Mouse (Mus musculus): ENCODE results near the gene Olfr222. TPM values are rescaled to one million over a fixed set of nuclear protein-coding genes. Genes with fewer than 3 reads are reported as not detected.

Gene Olfr222
- total and polyA plus RNA-seq, 2 experiments: not detected

DNA sequence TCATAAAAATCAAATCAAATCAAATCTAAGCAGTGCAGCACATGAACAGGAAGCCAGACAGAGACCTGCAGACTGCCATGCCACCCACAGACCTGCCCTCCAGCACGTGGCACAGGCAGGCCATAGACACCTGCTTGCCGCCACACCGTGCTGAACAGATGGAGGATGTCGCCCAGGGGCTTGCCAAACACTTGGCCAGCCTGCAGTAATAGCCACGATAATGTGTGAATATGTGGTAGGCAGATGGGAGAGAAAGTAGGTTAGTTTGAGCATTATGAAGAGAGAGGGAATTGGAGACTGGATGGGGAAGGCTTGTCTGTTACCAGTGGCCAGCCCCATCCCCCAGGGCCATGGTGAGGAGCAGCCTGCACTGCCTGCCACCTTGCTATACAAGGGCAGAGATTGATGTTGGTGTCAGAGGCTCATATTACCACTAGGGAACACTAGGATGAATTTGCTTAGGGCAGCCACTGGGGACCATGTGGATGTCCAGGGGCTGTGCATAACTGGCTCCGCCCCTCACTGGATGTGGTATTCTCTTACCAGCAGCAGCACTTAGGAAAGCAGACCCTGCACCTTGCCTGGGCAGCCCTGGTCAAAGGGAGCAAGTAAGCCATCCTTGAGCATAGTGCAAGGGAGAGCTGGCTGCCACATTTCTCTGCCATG, 45.0 kb downstream of the Olfr222 start:
- DNase-seq (ENCODE audit: extremely low read depth, low read depth, low spot score): no peak
- Histone ChIP-seq H3K9ac (ENCODE audit: low read depth, low read length) (no peak overlapping the region), H3K36me3 (ENCODE audit: control insufficient read depth, insufficient read depth, low read length) (no peaks in the 10 kb centered on the region), H3K4me1 (ENCODE audit: control insufficient read depth, insufficient read depth, low read length) (no peaks in the 10 kb centered on the region), H3K27me3 (ENCODE audit: control insufficient read depth, insufficient read depth, low read length) (no peaks in the 10 kb centered on the region), H3K79me2 (ENCODE audit: control insufficient read depth, insufficient read depth, low read length) (no peaks in the 10 kb centered on the region), H3K4me3 (ENCODE audit: insufficient read depth, low read depth, low read length) (no peak overlapping the region), H3K27ac (replicated peaks; ENCODE audit: insufficient read depth, low read depth, low read length) (no peak overlapping the region)
- TF ChIP-seq POLR2A (IDR thresholded peaks at IDR 0.05; ENCODE audit: extremely low read depth, insufficient read depth, low read length): no peak
- no peak for TF ChIP-seq CTCF (IDR thresholded peaks at IDR 0.05; ENCODE audit: low read depth, low read length)
- WGBS: 79% methylated on average over 6 of the region's 6 CpGs

DNA sequence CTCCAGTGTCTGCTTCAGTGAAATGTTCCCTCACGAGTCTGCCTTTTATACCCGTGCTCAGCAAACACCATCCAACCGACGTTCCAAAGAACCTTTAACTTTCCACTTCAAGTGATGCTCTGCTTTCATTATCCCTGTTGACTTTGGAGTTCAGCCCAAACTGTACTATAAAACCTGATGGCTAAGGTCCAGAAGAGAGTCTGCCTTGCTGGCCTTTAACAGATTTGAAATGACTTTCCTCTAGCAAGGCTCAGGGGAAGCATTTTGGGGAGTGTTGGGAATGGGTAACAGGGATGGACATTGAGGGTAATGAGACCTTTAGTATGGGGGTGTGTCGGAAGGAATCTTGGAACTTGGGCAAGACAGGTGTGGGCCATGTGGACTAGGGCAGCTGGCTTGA, 45.8 kb downstream of the Olfr222 start:
- H3K27ac ChIP-seq (replicated peaks; ENCODE audit: insufficient read depth, low read depth, low read length): no peak overlapping the region
- H3K4me1 ChIP-seq (ENCODE audit: control insufficient read depth, insufficient read depth, low read length): no peaks in the 10 kb centered on the region
- WGBS: 33% methylated on average over 5 of the region's 5 CpGs
- H3K4me3 ChIP-seq (ENCODE audit: insufficient read depth, low read depth, low read length): no peak overlapping the region
- no peak for TF ChIP-seq POLR2A (IDR thresholded peaks at IDR 0.05; ENCODE audit: extremely low read depth, insufficient read depth, low read length)
- no peaks in the 10 kb centered on the region for H3K36me3 ChIP-seq (ENCODE audit: control insufficient read depth, insufficient read depth, low read length)
- H3K79me2 ChIP-seq (ENCODE audit: control insufficient read depth, insufficient read depth, low read length): no peaks in the 10 kb centered on the region
- no peaks in the 10 kb centered on the region for H3K27me3 ChIP-seq (ENCODE audit: control insufficient read depth, insufficient read depth, low read length)
- DNase-seq (ENCODE audit: extremely low read depth, low read depth, low spot score): no peak
- no peak overlapping the region for H3K9ac ChIP-seq (ENCODE audit: low read depth, low read length)

DNA sequence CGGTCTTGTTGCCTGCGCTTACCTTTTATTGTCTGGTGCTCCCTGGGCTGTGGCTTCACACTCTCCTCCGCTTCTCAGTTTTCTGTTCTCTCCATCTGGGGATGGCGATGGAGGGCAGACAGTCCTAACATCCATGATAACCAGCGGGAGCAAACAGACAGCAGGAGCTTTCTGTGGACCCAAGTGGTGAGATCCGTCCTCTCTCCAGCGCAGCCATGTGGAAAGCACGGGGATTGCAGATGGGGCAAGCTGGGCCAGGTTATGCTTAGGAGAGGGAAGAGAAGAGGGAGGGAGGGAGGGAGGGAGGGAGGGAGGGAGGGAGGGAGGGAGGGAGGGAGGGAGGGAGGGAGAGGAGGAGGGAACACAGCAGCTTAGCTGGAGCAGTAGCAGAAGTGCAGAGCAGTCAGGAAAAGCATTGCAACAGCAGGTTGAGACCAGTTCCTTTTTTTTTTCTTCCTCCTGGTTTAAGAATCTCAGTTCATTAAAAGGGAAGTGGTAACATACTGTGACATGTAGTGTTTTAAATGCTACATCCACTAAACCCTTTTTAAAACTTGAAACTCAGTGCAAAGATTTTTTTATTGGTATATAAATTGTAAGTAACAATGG, 49.5 kb downstream of the Olfr222 start, which contains the start of gene Zkscan17:
Gene Zkscan17 (minus strand): TSS at position 280 of the 609 bp plus-strand sequence.
- H3K27ac ChIP-seq (replicated peaks; ENCODE audit: insufficient read depth, low read depth, low read length): no peak within 1 kb of the TSS
- peak; percentile 42 for DNase-seq (ENCODE audit: extremely low read depth, low read depth, low spot score)
- TF ChIP-seq CTCF (IDR thresholded peaks at IDR 0.05; ENCODE audit: low read depth, low read length): peak; percentile 47
- no peak for TF ChIP-seq POLR2A (IDR thresholded peaks at IDR 0.05; ENCODE audit: extremely low read depth, insufficient read depth, low read length)
- no peak within 1 kb of the TSS for H3K4me3 ChIP-seq (ENCODE audit: insufficient read depth, low read depth, low read length)
- no peak within 1 kb of the TSS for H3K9ac ChIP-seq (ENCODE audit: low read depth, low read length)
- H3K36me3 ChIP-seq (ENCODE audit: control insufficient read depth, insufficient read depth, low read length): no peaks in the 10 kb centered on the region
- no peaks in the 10 kb centered on the region for H3K4me1 ChIP-seq (ENCODE audit: control insufficient read depth, insufficient read depth, low read length)
- no peaks in the 10 kb centered on the region for H3K79me2 ChIP-seq (ENCODE audit: control insufficient read depth, insufficient read depth, low read length)
- 46% methylated on average over 8 of the region's 8 CpGs for WGBS
- no peaks in the 10 kb centered on the region for H3K27me3 ChIP-seq (ENCODE audit: control insufficient read depth, insufficient read depth, low read length)

DNA sequence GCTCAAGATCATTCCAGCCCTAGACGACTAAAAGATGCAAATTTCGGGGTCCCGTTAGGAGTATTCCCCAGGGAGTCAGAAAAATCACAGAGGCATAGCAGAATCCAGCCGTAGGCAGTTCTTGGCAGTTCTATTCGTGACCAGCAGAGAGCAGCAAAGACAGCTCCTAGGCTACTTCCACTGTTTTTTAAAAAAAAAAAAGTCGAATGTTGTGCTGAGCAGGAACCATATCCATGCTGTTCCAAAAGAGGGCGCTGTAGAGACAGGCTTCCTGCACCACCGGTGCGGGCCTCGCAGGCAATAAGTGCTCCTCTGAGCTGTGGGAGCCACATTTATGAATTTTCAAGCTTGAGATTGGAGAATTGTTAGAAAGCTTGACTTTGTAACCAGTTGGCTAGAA, 50.8 kb downstream of the Olfr222 start:
- peak; percentile 69 for DNase-seq (ENCODE audit: extremely low read depth, low read depth, low spot score)
- Histone ChIP-seq H3K27me3 (ENCODE audit: control insufficient read depth, insufficient read depth, low read length) (no peaks in the 10 kb centered on the region), H3K4me3 (ENCODE audit: insufficient read depth, low read depth, low read length) (no peak overlapping the region), H3K79me2 (ENCODE audit: control insufficient read depth, insufficient read depth, low read length) (no peaks in the 10 kb centered on the region), H3K36me3 (ENCODE audit: control insufficient read depth, insufficient read depth, low read length) (no peaks in the 10 kb centered on the region), H3K9ac (ENCODE audit: low read depth, low read length) (no peak overlapping the region), H3K27ac (replicated peaks; ENCODE audit: insufficient read depth, low read depth, low read length) (no peak overlapping the region), H3K4me1 (ENCODE audit: control insufficient read depth, insufficient read depth, low read length) (peaks cover 2% of the 10 kb centered on the region; the same call in 1 of the 2 replicates)
- peak; percentile 79 for TF ChIP-seq CTCF (IDR thresholded peaks at IDR 0.05; ENCODE audit: low read depth, low read length)
- TF ChIP-seq POLR2A (IDR thresholded peaks at IDR 0.05; ENCODE audit: extremely low read depth, insufficient read depth, low read length): no peak
- WGBS: 4% methylated on average over 10 of the region's 10 CpGs

DNA sequence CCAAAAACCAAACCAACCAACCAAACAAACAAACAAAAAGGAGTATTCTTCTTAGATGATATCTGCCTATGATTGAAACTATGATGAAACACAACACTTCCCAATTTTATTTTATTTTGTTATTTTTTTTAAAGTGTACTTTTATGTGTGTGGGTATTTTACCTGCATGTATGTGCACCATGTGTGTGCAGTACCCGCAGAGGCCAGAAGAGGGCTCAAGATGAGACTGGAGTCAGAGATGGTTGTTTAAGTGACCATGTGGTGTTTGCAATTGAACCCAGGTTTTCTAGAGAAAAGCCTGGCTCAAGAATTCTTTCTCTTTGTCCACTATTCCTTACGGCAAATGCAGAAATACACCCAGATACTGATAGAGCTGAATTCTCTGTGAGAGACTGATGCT, 51.9 kb downstream of the Olfr222 start:
- Histone ChIP-seq H3K27me3 (ENCODE audit: control insufficient read depth, insufficient read depth, low read length) (no peaks in the 10 kb centered on the region), H3K27ac (replicated peaks; ENCODE audit: insufficient read depth, low read depth, low read length) (no peak overlapping the region), H3K4me1 (ENCODE audit: control insufficient read depth, insufficient read depth, low read length) (peaks cover 2% of the 10 kb centered on the region; the same call in 1 of the 2 replicates), H3K9ac (ENCODE audit: low read depth, low read length) (no peak overlapping the region), H3K79me2 (ENCODE audit: control insufficient read depth, insufficient read depth, low read length) (no peaks in the 10 kb centered on the region), H3K36me3 (ENCODE audit: control insufficient read depth, insufficient read depth, low read length) (no peaks in the 10 kb centered on the region), H3K4me3 (ENCODE audit: insufficient read depth, low read depth, low read length) (no peak overlapping the region)
- TF ChIP-seq CTCF (IDR thresholded peaks at IDR 0.05; ENCODE audit: low read depth, low read length): no peak
- 98% methylated on average over 2 of the region's 2 CpGs for WGBS
- no peak for DNase-seq (ENCODE audit: extremely low read depth, low read depth, low spot score)

Other genes starting within 250 kb of the Olfr222 start
- not detected in 2 replicates for gene Prss38, start 200.6 kb downstream of the Olfr222 start, total RNA-seq (2014; rRNA removed)
- not detected in 2 replicates for gene Prss38, start 200.6 kb downstream of the Olfr222 start, polyA plus RNA-seq (2012; rRNA removed)
- 5.0 and 5.4 TPM in 2 replicates for gene Jmjd4, start 126.2 kb downstream of the Olfr222 start, total RNA-seq (2014; rRNA removed)
- gene Jmjd4, start 126.2 kb downstream of the Olfr222 start, polyA plus RNA-seq (2012; rRNA removed): 3.8 and 4.7 TPM in 2 replicates
- gene Snap47, start 125.0 kb downstream of the Olfr222 start, total RNA-seq (2014; rRNA removed): 60.0 and 60.4 TPM in 2 replicates
- 70.9 and 76.3 TPM in 2 replicates for gene Snap47, start 125.0 kb downstream of the Olfr222 start, polyA plus RNA-seq (2012; rRNA removed)
- gene Zfp867, start 103.8 kb downstream of the Olfr222 start, total RNA-seq (2014; rRNA removed): 3.2 and 4.1 TPM in 2 replicates
- 0.34 and 0.39 TPM in 2 replicates for gene Zfp867, start 103.8 kb downstream of the Olfr222 start, polyA plus RNA-seq (2012; rRNA removed)
- 5.1 and 7.1 TPM in 2 replicates for gene Zkscan17, start 49.5 kb downstream of the Olfr222 start, total RNA-seq (2014; rRNA removed)
- 8.0 and 9.4 TPM in 2 replicates for gene Zkscan17, start 49.5 kb downstream of the Olfr222 start, polyA plus RNA-seq (2012; rRNA removed)
- 0.55 and 0.60 TPM in 2 replicates for gene Nlrp3, start 34.7 kb downstream of the Olfr222 start, total RNA-seq (2014; rRNA removed)
- gene Nlrp3, start 34.7 kb downstream of the Olfr222 start, polyA plus RNA-seq (2012; rRNA removed): 0.14 and 0.44 TPM in 2 replicates
- not detected in 2 replicates for gene Olfr223, start 17.1 kb upstream of the Olfr222 start, total RNA-seq (2014; rRNA removed)
- gene Olfr223, start 17.1 kb upstream of the Olfr222 start, polyA plus RNA-seq (2012; rRNA removed): not detected in 2 replicates
- gene Mprip, start 85.1 kb upstream of the Olfr222 start, total RNA-seq (2014; rRNA removed): 29.0 and 32.6 TPM in 2 replicates
- gene Mprip, start 85.1 kb upstream of the Olfr222 start, polyA plus RNA-seq (2012; rRNA removed): 36.7 and 58.4 TPM in 2 replicates
- gene Pld6, start 211.4 kb upstream of the Olfr222 start, total RNA-seq (2014; rRNA removed): 1.6 and 1.9 TPM in 2 replicates
- gene Pld6, start 211.4 kb upstream of the Olfr222 start, polyA plus RNA-seq (2012; rRNA removed): 3.9 and 4.3 TPM in 2 replicates
- 24.6 and 33.1 TPM in 2 replicates for gene Flcn, start 233.8 kb upstream of the Olfr222 start, total RNA-seq (2014; rRNA removed)
- 17.9 and 31.4 TPM in 2 replicates for gene Flcn, start 233.8 kb upstream of the Olfr222 start, polyA plus RNA-seq (2012; rRNA removed)

Data from liver, adult 2 months (tissue).